Mouse (Mus musculus) bone marrow macrophage, adult 2 months (primary cell): ENCODE data around the gene Tuba1a.
"Not testable (repeated sequence)": the region's sequence is repeated elsewhere in the genome, so short reads cannot be mapped to it uniquely, and the experiment has no call there.

Experiments
- CTCF ChIP-seq: IDR thresholded peaks from 2 replicates; pipeline ENCODE4 v1.5.1; 2012; ENCODE audit warnings: low read depth, mild to moderate bottlenecking, low read length, moderate library complexity
- POLR2A ChIP-seq: IDR thresholded peaks from 2 replicates; pipeline ENCODE4 v1.6.1; 2012; ENCODE audit warnings: mild to moderate bottlenecking, low read depth, low read length, borderline replicate concordance

DNA sequence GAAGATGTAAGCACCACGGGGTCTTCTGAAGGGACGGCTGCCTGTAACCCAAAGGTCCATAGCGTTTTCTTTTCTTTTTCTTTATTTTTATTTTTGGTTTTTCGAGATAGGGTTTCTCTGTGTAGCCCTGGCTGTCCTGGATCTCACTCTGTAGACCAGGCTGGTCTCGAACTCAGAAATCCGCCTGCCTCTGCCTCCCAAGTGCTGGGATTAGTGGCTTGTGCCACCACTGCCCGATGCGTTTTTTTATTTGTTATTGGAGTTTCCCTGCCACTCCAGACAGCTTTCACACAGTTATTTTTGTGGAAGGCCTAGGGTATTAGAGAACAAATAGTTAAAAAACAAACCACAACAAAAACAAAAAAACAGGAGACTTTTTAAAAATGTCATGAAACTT is 35.0 kb downstream of the Tuba1a start:
- TF ChIP-seq POLR2A, CTCF: not testable (repeated sequence)
